Mouse (Mus musculus) forebrain, embryonic 14.5 days (tissue): ENCODE data around the gene Nrxn3. TPM values are rescaled to one million over a fixed set of nuclear protein-coding genes. Genes with fewer than 3 reads are reported as not detected.

ENCODE experiments used
- ATAC-seq: fragments of 200-750 bp; cut with Nextera tagmentation; 2 replicates; pipeline ENCODE4 v1.8.0; 2017; ENCODE audit warnings: mild to moderate bottlenecking, moderate library complexity
- DNase-seq: peaks from one replicate; pipeline ENCODE4 v3.0.0-alpha.2; 2015; ENCODE audit warnings: low spot score
- H3K27ac ChIP-seq: fragments of 300-500 bp; sonication (generic); 2 replicates; pipeline ENCODE4 v1.5.1; 2014; ENCODE audit warnings: low read depth, mild to moderate bottlenecking, control low read depth, low read length, moderate library complexity
- H3K27me3 ChIP-seq: fragments of 300-500 bp; sonication (generic); replicated peaks from 2 replicates; pipeline ENCODE4 v1.6.1; 2014; ENCODE audit warnings: low read length, control low read depth, mixed read lengths; ENCODE audit not compliant: control insufficient read depth, insufficient read depth
- H3K36me3 ChIP-seq: fragments of 300-500 bp; sonication (generic); 2 replicates; pipeline ENCODE4 v1.6.1; 2014; ENCODE audit warnings: low read length, control low read depth; ENCODE audit not compliant: control insufficient read depth, insufficient read depth
- H3K4me1 ChIP-seq: fragments of 300-500 bp; sonication (generic); 2 replicates; pipeline ENCODE4 v1.6.1; 2014; ENCODE audit warnings: antibody characterized with exemption, low read length, control low read depth; ENCODE audit not compliant: control insufficient read depth, insufficient read depth
- H3K4me2 ChIP-seq: fragments of 300-500 bp; sonication (generic); 2 replicates; pipeline ENCODE4 v1.6.1; 2014; ENCODE audit warnings: mild to moderate bottlenecking, control low read depth, low read length
- H3K4me3 ChIP-seq: fragments of 300-500 bp; sonication (generic); 2 replicates; pipeline ENCODE4 v1.5.1; 2014; ENCODE audit warnings: low read depth, low read length, control low read depth
- H3K9ac ChIP-seq: fragments of 300-500 bp; sonication (generic); 2 replicates; pipeline ENCODE4 v1.6.1; 2014; ENCODE audit warnings: mild to moderate bottlenecking, low read length, control low read depth, moderate library complexity
- H3K9me3 ChIP-seq: fragments of 300-500 bp; sonication (generic); replicated peaks from 2 replicates; pipeline ENCODE4 v1.6.1; 2016; ENCODE audit warnings: low read length, control low read depth, mixed read lengths; ENCODE audit not compliant: control insufficient read depth
- WGBS: fragments of 180-500 bp; shearing (Covaris S2); extraction: QIAGEN DNeasy Blood & Tissue Kit; methylation state at CpG from one replicate; pipeline ENCODE4 v1.1.7; 2014; 5-methylcytosine and 5-hydroxymethylcytosine counted together
- polyA plus RNA-seq: library from polyadenylated mRNA; unstranded; fragments of >200 nt; fragmentation: Nextera tagmentation; extraction: Ambion mirVana; gene quantifications from 2 replicates; pipeline ENCODE4 v1.2.1, GENCODE M21; 2014

Gene Nrxn3
- polyA plus RNA-seq, 1 experiment from 2014 or later = 39.6 TPM

DNA sequence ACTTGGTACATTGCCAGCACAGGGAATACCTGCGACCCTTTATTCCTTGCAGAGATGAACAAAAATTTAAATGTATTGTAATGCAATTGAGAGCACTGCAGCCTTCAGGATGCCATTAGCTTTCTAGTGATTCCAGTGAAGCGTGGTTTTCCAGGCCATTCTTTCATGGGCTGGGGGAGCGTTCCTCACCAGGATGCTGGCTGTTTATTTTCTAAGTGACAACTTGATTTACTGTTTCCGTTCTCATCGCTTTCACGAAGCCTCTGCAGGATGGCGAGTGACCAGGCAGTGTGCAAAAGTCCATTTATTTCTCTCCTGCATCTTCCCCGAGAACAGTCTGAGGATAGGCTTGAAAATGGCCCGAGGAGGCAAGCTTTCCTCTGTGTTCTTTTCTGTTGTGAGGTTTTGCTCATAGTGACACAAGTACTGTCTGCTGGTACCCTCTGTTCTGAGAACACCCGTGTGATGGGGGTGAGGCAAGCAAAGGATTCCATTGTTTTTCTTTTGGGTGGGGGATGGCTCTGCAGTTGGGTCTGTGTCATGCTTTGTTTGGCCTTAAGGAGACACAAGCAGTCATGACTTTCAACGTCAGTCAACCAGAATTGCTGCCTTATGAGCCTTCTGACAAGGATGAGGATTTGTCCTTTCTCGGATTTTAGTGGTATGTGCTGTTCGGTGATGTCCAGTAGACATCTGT, 457.4 kb downstream of the Nrxn3 start:
- H3K4me2 ChIP-seq = no peak overlapping the region
- H3K9ac ChIP-seq = no peak overlapping the region
- WGBS = 58% methylated on average over 13 of the region's 13 CpGs
- H3K4me1 ChIP-seq = peaks cover 12% of the 10 kb centered on the region
- peak overlapping the region; percentile 3; the same call in 1 of the 2 replicates for H3K27ac ChIP-seq
- ATAC-seq = no peak
- H3K27me3 ChIP-seq = no peaks in the 10 kb centered on the region
- peak; percentile 13 for DNase-seq
- H3K4me3 ChIP-seq = no peak overlapping the region
- H3K9me3 ChIP-seq = no peaks in the 10 kb centered on the region
- H3K36me3 ChIP-seq = no peaks in the 10 kb centered on the region

DNA sequence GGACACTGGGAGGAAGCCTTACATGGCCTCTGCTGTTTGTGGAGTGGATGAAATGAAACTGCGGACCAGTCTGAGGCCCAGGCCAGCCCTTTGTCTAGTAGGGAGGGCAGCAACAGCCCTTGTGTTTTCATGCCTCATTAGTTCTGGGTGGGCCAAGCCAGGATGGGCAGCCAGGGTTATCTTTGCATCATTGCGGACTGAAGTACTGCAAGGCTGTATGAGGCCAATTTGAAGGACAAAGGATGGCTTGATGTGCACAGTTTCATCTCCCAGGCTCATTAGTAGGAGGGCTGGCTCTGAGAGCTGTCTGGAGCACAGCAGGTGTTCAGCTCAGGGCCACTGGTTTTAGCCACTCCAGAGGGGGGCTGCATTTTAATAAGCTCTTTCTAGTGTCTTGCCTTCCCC, 458.5 kb downstream of the Nrxn3 start:
- H3K4me2 ChIP-seq = no peak overlapping the region
- H3K36me3 ChIP-seq = no peaks in the 10 kb centered on the region
- H3K4me1 ChIP-seq = peaks cover 12% of the 10 kb centered on the region
- 4% methylated on average over 2 of the region's 2 CpGs for WGBS
- DNase-seq (peak; percentile 42), ATAC-seq (peak; percentile 77)
- H3K27ac ChIP-seq = no peak overlapping the region; the same call in 1 of the 2 replicates
- H3K9me3 ChIP-seq = no peaks in the 10 kb centered on the region
- H3K9ac ChIP-seq = no peak overlapping the region
- no peaks in the 10 kb centered on the region for H3K27me3 ChIP-seq
- no peak overlapping the region for H3K4me3 ChIP-seq

DNA sequence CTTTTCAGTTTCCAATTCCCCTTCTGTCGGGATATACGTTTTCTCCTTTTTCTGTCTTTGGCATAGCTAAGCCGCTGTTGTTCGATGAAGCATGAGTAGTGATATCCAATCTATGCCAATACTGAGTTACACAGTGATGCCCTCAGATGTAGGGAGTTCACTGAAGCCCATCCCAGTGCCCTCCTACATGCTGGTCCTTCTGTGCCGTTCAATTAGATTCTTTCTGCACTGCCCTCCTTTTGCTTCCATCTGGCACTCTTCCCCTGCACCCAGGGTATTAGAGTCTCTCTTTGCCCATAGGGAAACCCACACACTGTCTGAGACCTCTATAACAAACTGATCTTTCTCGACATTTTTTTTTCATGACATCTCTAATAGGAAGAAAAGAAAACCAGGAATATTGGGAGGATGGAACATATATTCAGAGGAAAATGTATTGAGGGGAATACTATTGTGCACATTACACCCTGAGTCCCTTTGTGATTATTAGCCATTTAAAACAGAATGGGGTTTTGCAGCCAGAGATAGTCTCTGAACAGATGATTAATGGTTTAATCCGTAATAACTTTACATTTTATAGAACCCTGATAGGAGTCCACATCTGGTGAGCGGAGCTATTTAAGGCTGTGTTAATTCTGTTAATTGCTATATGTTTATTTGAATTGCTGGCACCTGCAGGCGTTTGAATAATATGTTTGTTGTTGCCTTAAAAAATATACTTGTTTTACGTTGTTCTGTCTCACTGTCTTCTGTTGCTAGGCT, 476.3 kb downstream of the Nrxn3 start:
- 81% methylated on average over 10 of the region's 10 CpGs for WGBS
- no peak overlapping the region for H3K27ac ChIP-seq
- no peak for DNase-seq

DNA sequence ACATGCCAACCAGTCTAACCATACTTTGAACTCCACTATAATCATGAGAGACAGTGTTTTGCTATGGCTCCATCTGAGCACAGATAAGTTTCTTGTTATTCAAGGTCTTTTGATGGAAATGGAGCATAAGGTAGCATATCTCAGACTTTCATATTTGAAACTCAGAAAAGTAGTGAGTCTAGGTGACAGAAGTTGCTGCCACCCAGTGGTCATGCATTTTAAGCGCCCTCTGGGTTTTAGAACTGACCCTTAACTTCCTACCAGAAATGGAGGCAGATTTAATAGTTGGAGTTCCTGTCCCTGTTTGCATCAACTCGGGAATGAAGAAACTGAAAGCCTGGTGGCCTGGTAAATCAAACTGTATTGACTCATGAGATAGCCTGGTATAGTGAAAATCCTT, 488.9 kb downstream of the Nrxn3 start:
- Histone ChIP-seq H3K36me3 (no peaks in the 10 kb centered on the region), H3K4me1 (no peaks in the 10 kb centered on the region), H3K27ac (no peak overlapping the region), H3K9ac (no peak overlapping the region), H3K4me3 (no peak overlapping the region), H3K4me2 (no peak overlapping the region), H3K9me3 (no peaks in the 10 kb centered on the region), H3K27me3 (no peaks in the 10 kb centered on the region)
- no peak for DNase-seq
- 53% methylated on average over 2 of the region's 2 CpGs for WGBS
- no peak for ATAC-seq

More for the DNA sequence above, 476.3 kb downstream of the Nrxn3 start:
- ATAC-seq = no peak
- no peaks in the 10 kb centered on the region for H3K4me1 ChIP-seq
- no peak overlapping the region for H3K9ac ChIP-seq
- H3K27me3 ChIP-seq = no peaks in the 10 kb centered on the region
- H3K9me3 ChIP-seq = no peaks in the 10 kb centered on the region
- no peak overlapping the region for H3K4me3 ChIP-seq
- no peak overlapping the region for H3K4me2 ChIP-seq
- no peaks in the 10 kb centered on the region for H3K36me3 ChIP-seq

DNA sequence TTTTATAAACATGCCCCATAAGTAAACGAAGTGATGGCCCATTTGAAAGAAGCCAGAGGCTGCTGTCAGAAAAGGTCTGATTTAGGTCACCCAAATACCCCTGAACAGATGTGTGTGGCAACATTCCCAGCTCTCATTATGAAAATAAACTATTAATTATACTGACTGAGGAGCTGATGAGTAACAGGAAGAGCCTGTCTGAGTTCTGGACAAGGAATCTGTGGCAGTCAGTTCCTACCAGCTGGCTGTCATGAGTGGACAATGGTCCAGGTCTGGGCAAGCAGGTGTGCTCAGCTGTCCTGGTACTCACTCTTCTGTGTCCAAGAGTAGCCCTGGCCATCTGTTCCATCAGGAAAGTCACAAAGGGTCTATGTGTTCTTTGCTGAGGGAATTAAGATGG, 517.1 kb downstream of the Nrxn3 start:
- Histone ChIP-seq H3K4me1 (no peaks in the 10 kb centered on the region), H3K4me3 (no peak overlapping the region), H3K9ac (no peak overlapping the region), H3K9me3 (no peaks in the 10 kb centered on the region), H3K4me2 (no peak overlapping the region), H3K27ac (no peak overlapping the region), H3K27me3 (no peaks in the 10 kb centered on the region), H3K36me3 (no peaks in the 10 kb centered on the region)
- DNase-seq (no peak), ATAC-seq (no peak)
- 70% methylated on average over 1 of the region's 1 CpGs for WGBS

DNA sequence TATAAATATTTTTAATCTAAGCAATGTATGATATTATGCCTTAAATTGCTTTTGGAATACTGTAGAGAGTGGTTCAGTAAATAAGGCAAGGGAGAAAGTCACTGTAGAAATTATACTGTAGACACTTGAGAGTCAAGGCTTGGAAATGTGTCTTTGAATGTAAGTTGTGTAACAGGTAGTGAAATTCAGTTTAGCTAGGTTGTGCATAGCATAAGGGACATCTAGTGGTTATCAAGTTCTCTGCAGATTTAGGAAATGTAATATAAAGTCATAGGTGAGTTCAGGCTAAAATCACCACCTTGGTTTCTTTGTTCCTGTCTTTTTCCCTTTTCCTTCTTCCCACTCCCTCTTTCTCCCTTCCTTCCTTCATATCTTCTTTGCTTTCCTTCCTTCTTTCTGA, 518.9 kb downstream of the Nrxn3 start:
- Histone ChIP-seq H3K27ac (no peak overlapping the region), H3K27me3 (no peaks in the 10 kb centered on the region), H3K4me3 (no peak overlapping the region), H3K9ac (no peak overlapping the region), H3K4me2 (no peak overlapping the region), H3K4me1 (no peaks in the 10 kb centered on the region), H3K36me3 (no peaks in the 10 kb centered on the region), H3K9me3 (no peaks in the 10 kb centered on the region)
- ATAC-seq = no peak
- peak; percentile 35 for DNase-seq

DNA sequence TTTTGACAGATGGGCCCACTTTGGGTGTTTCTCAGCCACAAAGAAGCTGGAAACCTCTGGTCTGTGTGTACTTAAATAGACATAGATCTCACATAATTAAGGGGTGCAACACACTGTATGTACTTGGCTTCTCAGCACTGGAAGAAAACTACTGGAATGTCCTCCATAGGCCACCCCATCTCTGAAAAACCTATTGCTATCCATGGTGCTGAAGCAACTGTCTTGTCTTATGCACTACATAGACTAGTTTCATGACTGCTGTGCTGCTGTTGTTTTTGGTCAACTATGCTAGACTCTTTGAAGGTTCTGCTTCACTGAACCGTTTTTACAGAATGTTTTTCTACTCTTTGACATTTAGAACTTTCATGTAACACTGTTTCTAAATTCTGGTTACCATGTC, 519.8 kb downstream of the Nrxn3 start:
- DNase-seq = no peak

DNA sequence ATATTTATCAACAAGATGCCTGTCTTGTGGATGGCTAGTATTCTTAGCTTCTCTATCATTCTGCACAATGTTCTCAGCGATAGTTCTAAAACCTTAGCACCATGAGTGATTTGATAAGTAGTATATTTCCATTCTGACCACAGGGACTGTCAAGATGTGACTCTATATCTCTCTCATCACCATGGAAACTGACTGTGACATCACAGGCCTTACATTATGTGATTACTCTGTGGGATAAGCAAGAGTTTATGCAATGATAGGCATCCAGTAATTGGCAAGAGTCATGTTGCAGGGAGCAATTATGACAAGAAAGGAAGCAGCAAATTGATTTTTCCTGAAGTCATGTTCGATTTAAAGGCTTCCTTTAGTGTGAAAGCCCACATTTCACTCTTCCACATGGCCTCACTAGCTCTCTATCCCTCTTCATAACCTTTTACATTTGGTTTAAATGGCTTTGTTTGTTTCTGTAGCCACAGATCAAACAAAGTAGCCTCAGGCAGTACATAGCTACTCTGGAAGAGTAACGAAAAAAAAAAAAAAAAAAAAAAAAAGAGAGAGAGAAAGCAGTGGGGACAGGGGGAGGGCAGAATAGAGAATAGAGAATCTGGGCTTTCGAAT, 532.7 kb downstream of the Nrxn3 start:
- 49% methylated on average over 4 of the region's 4 CpGs for WGBS
- Histone ChIP-seq H3K4me3 (no peak overlapping the region), H3K9me3 (no peaks in the 10 kb centered on the region), H3K4me2 (no peak overlapping the region), H3K9ac (no peak overlapping the region), H3K27me3 (no peaks in the 10 kb centered on the region), H3K4me1 (peaks cover 4% of the 10 kb centered on the region), H3K27ac (no peak overlapping the region), H3K36me3 (peaks cover 4% of the 10 kb centered on the region; the same call in 1 of the 2 replicates)
- no peak for ATAC-seq
- DNase-seq = peak; percentile 17

More for the DNA sequence above, 519.8 kb downstream of the Nrxn3 start:
- 39% methylated on average over 1 of the region's 1 CpGs for WGBS
- no peaks in the 10 kb centered on the region for H3K4me1 ChIP-seq
- ATAC-seq = no peak
- no peak overlapping the region for H3K9ac ChIP-seq
- H3K4me3 ChIP-seq = no peak overlapping the region
- no peak overlapping the region for H3K4me2 ChIP-seq
- no peak overlapping the region for H3K27ac ChIP-seq
- no peaks in the 10 kb centered on the region for H3K9me3 ChIP-seq
- H3K36me3 ChIP-seq = no peaks in the 10 kb centered on the region
- H3K27me3 ChIP-seq = no peaks in the 10 kb centered on the region

DNA sequence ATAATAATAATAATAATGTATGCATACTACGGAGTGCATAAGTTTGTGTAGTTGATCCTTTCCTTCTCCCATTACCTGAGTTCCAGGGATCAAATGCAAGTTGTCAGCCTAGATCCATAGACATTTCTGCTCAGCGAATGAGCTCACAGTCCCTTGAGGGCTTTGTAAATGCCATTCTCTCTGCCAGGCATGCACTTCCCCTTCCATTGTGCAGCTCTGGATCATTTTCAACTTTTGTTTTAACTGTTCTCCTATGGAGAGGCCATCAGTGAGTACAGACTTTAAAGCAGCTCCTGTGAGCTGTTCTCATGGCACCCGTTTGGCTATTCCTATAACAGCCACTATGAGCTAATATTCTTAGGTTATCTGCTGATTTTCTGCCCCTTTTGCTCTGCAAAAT, 536.2 kb downstream of the Nrxn3 start:
- Histone ChIP-seq H3K27ac (no peak overlapping the region), H3K36me3 (peaks cover 6% of the 10 kb centered on the region; the same call in 1 of the 2 replicates), H3K9ac (no peak overlapping the region), H3K4me2 (no peak overlapping the region), H3K9me3 (no peaks in the 10 kb centered on the region), H3K4me3 (no peak overlapping the region), H3K4me1 (peaks cover 4% of the 10 kb centered on the region), H3K27me3 (no peaks in the 10 kb centered on the region)
- peak; percentile 47 for DNase-seq
- 53% methylated on average over 3 of the region's 3 CpGs for WGBS
- 0 out of 2 replicates have a peak, but pooled peaks have one; percentile 32 for ATAC-seq
